17 mouse cellular contexts compared by ENCODE assay signal in genomic region chr7:12987409-12988189, GRCm38 (mm10). TPM values are rescaled to one million over a fixed set of nuclear protein-coding genes. Genes with fewer than 3 reads are reported as not detected.
DNase-seq lines count a peak whose midpoint lies in the region; ATAC-seq lines count a peak whose summit lies in the region.
"Had no signal": no experiment of that assay in that cellular context is flagged by ENCODE, and none has a peak within 500 bp of the region (broad histone marks: within the 10 kb centered on the region; RNA-seq: fewer than 3 reads in every experiment).

No protein-coding gene starts in this region.

- H3K4me3 ChIP-seq in kidney, embryonic 15.5 days (replicated peaks): no peak overlapping the region
- H3K4me3 ChIP-seq in kidney, embryonic 14.5 days (ENCODE audit: low read length): no peak overlapping the region
- H3K4me3 ChIP-seq in liver, embryonic 12.5 days: no peak overlapping the region
- no peak overlapping the region for H3K4me3 ChIP-seq in hindbrain, embryonic 13.5 days
- H3K4me3 ChIP-seq: forebrain, embryonic 15.5 days; heart, embryonic 15.5 days; midbrain, embryonic 12.5 days; neural tube, embryonic 15.5 days had no signal

- H3K27ac ChIP-seq in kidney, embryonic 15.5 days: no peak overlapping the region
- H3K27ac ChIP-seq in kidney, embryonic 14.5 days (ENCODE audit: low read depth, low read length): no peak overlapping the region
- H3K27ac ChIP-seq in liver, embryonic 12.5 days: peak overlapping the region; percentile 81
- H3K27ac ChIP-seq in hindbrain, embryonic 13.5 days: no peak overlapping the region
- H3K27ac ChIP-seq: forebrain, embryonic 15.5 days; heart, embryonic 15.5 days; midbrain, embryonic 12.5 days; neural tube, embryonic 15.5 days had no signal

- peak; percentile 58 for DNase-seq in c-Kit-positive CD71-positive TER-119-negative erythroid progenitor cells, embryonic 14.5 days (ENCODE audit: low read depth)
- DNase-seq in adrenal gland, postnatal 25 days: no peak
- DNase-seq: adrenal gland, postnatal 36 days; cerebellum, postnatal 10 days; lung, postnatal 36 days had no signal

- WGBS in kidney, embryonic 15.5 days: 77% methylated on average over 8 of the region's 8 CpGs
- 84% methylated on average over 8 of the region's 8 CpGs for WGBS in kidney, embryonic 14.5 days
- WGBS in liver, embryonic 12.5 days (ENCODE audit: insufficient replicate concordance): 45% methylated on average over 8 of the region's 8 CpGs
- 83% methylated on average over 8 of the region's 8 CpGs for WGBS in hindbrain, embryonic 13.5 days

- H3K4me2 ChIP-seq in kidney, embryonic 15.5 days: no peak overlapping the region
- no peak overlapping the region for H3K4me2 ChIP-seq in kidney, embryonic 14.5 days (replicated peaks; ENCODE audit: low read depth, low read length)
- peak overlapping the region; percentile 28 for H3K4me2 ChIP-seq in liver, embryonic 12.5 days
- H3K4me2 ChIP-seq in hindbrain, embryonic 13.5 days: no peak overlapping the region
- H3K4me2 ChIP-seq: forebrain, embryonic 15.5 days; heart, embryonic 15.5 days; midbrain, embryonic 12.5 days; neural tube, embryonic 15.5 days had no signal

- H3K36me3 ChIP-seq in kidney, embryonic 15.5 days: peaks cover 2% of the 10 kb centered on the region; the same call in 1 of the 2 replicates
- no peaks in the 10 kb centered on the region for H3K36me3 ChIP-seq in kidney, embryonic 14.5 days (ENCODE audit: control insufficient read depth, insufficient read depth, low read length)
- peaks cover 2% of the 10 kb centered on the region for H3K36me3 ChIP-seq in liver, embryonic 12.5 days
- H3K36me3 ChIP-seq in hindbrain, embryonic 13.5 days: peaks cover 7% of the 10 kb centered on the region
- H3K36me3 ChIP-seq: heart, embryonic 15.5 days had no signal

- no peaks in the 10 kb centered on the region for H3K4me1 ChIP-seq in kidney, embryonic 15.5 days
- H3K4me1 ChIP-seq in kidney, embryonic 14.5 days (ENCODE audit: control insufficient read depth, insufficient read depth, low read length): no peaks in the 10 kb centered on the region
- peaks cover 49% of the 10 kb centered on the region for H3K4me1 ChIP-seq in liver, embryonic 12.5 days
- H3K4me1 ChIP-seq in hindbrain, embryonic 13.5 days (replicated peaks): no peaks in the 10 kb centered on the region
- H3K4me1 ChIP-seq: forebrain, embryonic 15.5 days; heart, embryonic 15.5 days; midbrain, embryonic 12.5 days; neural tube, embryonic 15.5 days had no signal

- H3K27me3 ChIP-seq in kidney, embryonic 15.5 days: no peaks in the 10 kb centered on the region
- no peaks in the 10 kb centered on the region for H3K27me3 ChIP-seq in kidney, embryonic 14.5 days (ENCODE audit: control insufficient read depth, insufficient read depth, low read length)
- H3K27me3 ChIP-seq in liver, embryonic 12.5 days (replicated peaks): no peaks in the 10 kb centered on the region; the same call in 1 of the 2 replicates
- H3K27me3 ChIP-seq in hindbrain, embryonic 13.5 days: 0 out of 2 replicates have a peak, but pooled peaks cover 4% of the 10 kb centered on the region
- H3K27me3 ChIP-seq: forebrain, embryonic 15.5 days; midbrain, embryonic 12.5 days; neural tube, embryonic 15.5 days; Patski had no signal

- no peaks in the 10 kb centered on the region for H3K9me3 ChIP-seq in kidney, embryonic 15.5 days (replicated peaks)
- no peaks in the 10 kb centered on the region for H3K9me3 ChIP-seq in kidney, embryonic 14.5 days (ENCODE audit: control insufficient read depth, low read length)
- H3K9me3 ChIP-seq in liver, embryonic 12.5 days (replicated peaks): 0 out of 2 replicates have a peak, but pooled peaks cover 3% of the 10 kb centered on the region
- H3K9me3 ChIP-seq in hindbrain, embryonic 13.5 days: no peaks in the 10 kb centered on the region
- H3K9me3 ChIP-seq: forebrain, embryonic 15.5 days; heart, embryonic 15.5 days; midbrain, embryonic 12.5 days; neural tube, embryonic 15.5 days had no signal

- H3K9ac ChIP-seq in kidney, embryonic 15.5 days: no peak overlapping the region
- H3K9ac ChIP-seq in kidney, embryonic 14.5 days (ENCODE audit: low read depth, low read length): no peak overlapping the region
- no peak overlapping the region; the same call in 1 of the 2 replicates for H3K9ac ChIP-seq in liver, embryonic 12.5 days
- no peak overlapping the region for H3K9ac ChIP-seq in hindbrain, embryonic 13.5 days
- H3K9ac ChIP-seq: forebrain, embryonic 15.5 days; heart, embryonic 15.5 days; midbrain, embryonic 12.5 days; neural tube, embryonic 15.5 days had no signal

- 0 out of 2 replicates have a peak, but pooled peaks have one; percentile 29 for ATAC-seq in kidney, embryonic 15.5 days (replicated peaks; ENCODE audit: low FRiP score)
- no peak for ATAC-seq in kidney, embryonic 14.5 days (ENCODE audit: low FRiP score, low TSS enrichment)
- ATAC-seq in liver, embryonic 12.5 days: peak; percentile 87
- peak; percentile 49 for ATAC-seq in megakaryocyte-erythroid progenitor cell, adult 5-6 weeks (replicated peaks; ENCODE audit: low FRiP score, low TSS enrichment, poor library complexity, severe bottlenecking)
- ATAC-seq in hindbrain, embryonic 13.5 days (ENCODE audit: low FRiP score): no peak
- ATAC-seq: forebrain, embryonic 15.5 days; inflammation-experienced regulatory T-cells, adult 6 months; Patski had no signal

RNA-seq across cellular contexts. Expression of gene Zfp446, which starts 10.0 kb away (rescaled TPM):
- 11.2 and 13.3 TPM in 2 replicates for polyA plus RNA-seq in kidney, embryonic 15.5 days (2015; fragmentation: Nextera tagmentation; extraction: Ambion mirVana)
- polyA plus RNA-seq in kidney, embryonic 14.5 days (2014; fragmentation: Nextera tagmentation; extraction: Ambion mirVana): 6.2 and 10.7 TPM in 2 replicates
- 5.4 and 5.7 TPM in 2 replicates for polyA plus RNA-seq in liver, embryonic 12.5 days (2016; fragmentation: Nextera tagmentation; extraction: Ambion mirVana)
- total RNA-seq in megakaryocyte-erythroid progenitor cell, adult 5-6 weeks (2014; fragmentation: Nextera tagmentation): 6.1 and 9.0 TPM in 2 replicates
- 1.6 and 1.9 TPM in 2 replicates for total RNA-seq in megakaryocyte-erythroid progenitor cell, adult 5-6 weeks (2017)
- 12.4 and 13.2 TPM in 2 replicates for polyA plus RNA-seq in hindbrain, embryonic 13.5 days (2015; fragmentation: Nextera tagmentation; extraction: Ambion mirVana)
- total RNA-seq in adrenal gland, postnatal 25 days (2021): 8.0 and 9.0 TPM in 2 replicates

RNA-seq across cellular contexts. Expression of gene Slc27a5, which starts 10.4 kb away (rescaled TPM):
- 0.15 and 0.44 TPM in 2 replicates for polyA plus RNA-seq in kidney, embryonic 15.5 days (2015; fragmentation: Nextera tagmentation; extraction: Ambion mirVana)
- not detected in 2 replicates for polyA plus RNA-seq in kidney, embryonic 14.5 days (2014; fragmentation: Nextera tagmentation; extraction: Ambion mirVana)
- 1.3 and 1.5 TPM in 2 replicates for polyA plus RNA-seq in liver, embryonic 12.5 days (2016; fragmentation: Nextera tagmentation; extraction: Ambion mirVana)
- total RNA-seq in megakaryocyte-erythroid progenitor cell, adult 5-6 weeks (2014; fragmentation: Nextera tagmentation): not detected in 2 replicates
- total RNA-seq in megakaryocyte-erythroid progenitor cell, adult 5-6 weeks (2017): not detected in 2 replicates
- 0.19 and 0.44 TPM in 2 replicates for polyA plus RNA-seq in hindbrain, embryonic 13.5 days (2015; fragmentation: Nextera tagmentation; extraction: Ambion mirVana)
- total RNA-seq in adrenal gland, postnatal 25 days (2021): 6.2 TPM in 1 of 2 replicates, not detected in the other
- total RNA-seq: hematopoietic stem cell, adult 5-6 weeks had no signal
- polyA plus RNA-seq: heart, embryonic 15.5 days; midbrain, embryonic 12.5 days had no signal

RNA-seq across cellular contexts. Expression of gene Trim28, which starts 11.3 kb away (rescaled TPM):
- 283 and 298 TPM in 2 replicates for polyA plus RNA-seq in kidney, embryonic 15.5 days (2015; fragmentation: Nextera tagmentation; extraction: Ambion mirVana)
- 433 and 514 TPM in 2 replicates for polyA plus RNA-seq in kidney, embryonic 14.5 days (2014; fragmentation: Nextera tagmentation; extraction: Ambion mirVana)
- polyA plus RNA-seq in liver, embryonic 12.5 days (2016; fragmentation: Nextera tagmentation; extraction: Ambion mirVana): 201 and 203 TPM in 2 replicates
- 654 and 831 TPM in 2 replicates for total RNA-seq in megakaryocyte-erythroid progenitor cell, adult 5-6 weeks (2014; fragmentation: Nextera tagmentation)
- 556 and 566 TPM in 2 replicates for total RNA-seq in megakaryocyte-erythroid progenitor cell, adult 5-6 weeks (2017)
- 216 and 239 TPM in 2 replicates for polyA plus RNA-seq in hindbrain, embryonic 13.5 days (2015; fragmentation: Nextera tagmentation; extraction: Ambion mirVana)
- total RNA-seq in adrenal gland, postnatal 25 days (2021): 273 and 297 TPM in 2 replicates

RNA-seq across cellular contexts. Expression of gene Zfp324, which starts 22.0 kb away (rescaled TPM):
- 9.8 and 11.4 TPM in 2 replicates for polyA plus RNA-seq in kidney, embryonic 15.5 days (2015; fragmentation: Nextera tagmentation; extraction: Ambion mirVana)
- polyA plus RNA-seq in kidney, embryonic 14.5 days (2014; fragmentation: Nextera tagmentation; extraction: Ambion mirVana): 6.9 and 9.3 TPM in 2 replicates
- 4.4 and 5.1 TPM in 2 replicates for polyA plus RNA-seq in liver, embryonic 12.5 days (2016; fragmentation: Nextera tagmentation; extraction: Ambion mirVana)
- total RNA-seq in megakaryocyte-erythroid progenitor cell, adult 5-6 weeks (2014; fragmentation: Nextera tagmentation): 3.7 and 4.3 TPM in 2 replicates
- total RNA-seq in megakaryocyte-erythroid progenitor cell, adult 5-6 weeks (2017): 3.1 and 7.7 TPM in 2 replicates
- 13.6 and 13.7 TPM in 2 replicates for polyA plus RNA-seq in hindbrain, embryonic 13.5 days (2015; fragmentation: Nextera tagmentation; extraction: Ambion mirVana)
- 12.8 and 13.1 TPM in 2 replicates for total RNA-seq in adrenal gland, postnatal 25 days (2021)

RNA-seq across cellular contexts. Expression of gene Zbtb45, which starts 22.2 kb away (rescaled TPM):
- 22.1 and 24.8 TPM in 2 replicates for polyA plus RNA-seq in kidney, embryonic 15.5 days (2015; fragmentation: Nextera tagmentation; extraction: Ambion mirVana)
- 19.8 and 29.6 TPM in 2 replicates for polyA plus RNA-seq in kidney, embryonic 14.5 days (2014; fragmentation: Nextera tagmentation; extraction: Ambion mirVana)
- 16.2 and 20.0 TPM in 2 replicates for polyA plus RNA-seq in liver, embryonic 12.5 days (2016; fragmentation: Nextera tagmentation; extraction: Ambion mirVana)
- total RNA-seq in megakaryocyte-erythroid progenitor cell, adult 5-6 weeks (2014; fragmentation: Nextera tagmentation): 14.0 and 30.8 TPM in 2 replicates
- total RNA-seq in megakaryocyte-erythroid progenitor cell, adult 5-6 weeks (2017): 5.1 and 9.2 TPM in 2 replicates
- polyA plus RNA-seq in hindbrain, embryonic 13.5 days (2015; fragmentation: Nextera tagmentation; extraction: Ambion mirVana): 37.0 and 37.4 TPM in 2 replicates
- total RNA-seq in adrenal gland, postnatal 25 days (2021): 15.3 and 16.1 TPM in 2 replicates

Comparison
In these comparisons a context has a peak if more than half of its experiments do, and no peak if none do; other contexts are left out.
1. ATAC-seq: peak in kidney, embryonic 15.5 days (single experiment), liver, embryonic 12.5 days (single experiment) and megakaryocyte-erythroid progenitor cell, adult 5-6 weeks (single experiment); none in kidney, embryonic 14.5 days (single experiment) and hindbrain, embryonic 13.5 days (single experiment).